Mouse (Mus musculus): Measurements from ENCODE around the gene Atg3.

Gene Atg3

DNA sequence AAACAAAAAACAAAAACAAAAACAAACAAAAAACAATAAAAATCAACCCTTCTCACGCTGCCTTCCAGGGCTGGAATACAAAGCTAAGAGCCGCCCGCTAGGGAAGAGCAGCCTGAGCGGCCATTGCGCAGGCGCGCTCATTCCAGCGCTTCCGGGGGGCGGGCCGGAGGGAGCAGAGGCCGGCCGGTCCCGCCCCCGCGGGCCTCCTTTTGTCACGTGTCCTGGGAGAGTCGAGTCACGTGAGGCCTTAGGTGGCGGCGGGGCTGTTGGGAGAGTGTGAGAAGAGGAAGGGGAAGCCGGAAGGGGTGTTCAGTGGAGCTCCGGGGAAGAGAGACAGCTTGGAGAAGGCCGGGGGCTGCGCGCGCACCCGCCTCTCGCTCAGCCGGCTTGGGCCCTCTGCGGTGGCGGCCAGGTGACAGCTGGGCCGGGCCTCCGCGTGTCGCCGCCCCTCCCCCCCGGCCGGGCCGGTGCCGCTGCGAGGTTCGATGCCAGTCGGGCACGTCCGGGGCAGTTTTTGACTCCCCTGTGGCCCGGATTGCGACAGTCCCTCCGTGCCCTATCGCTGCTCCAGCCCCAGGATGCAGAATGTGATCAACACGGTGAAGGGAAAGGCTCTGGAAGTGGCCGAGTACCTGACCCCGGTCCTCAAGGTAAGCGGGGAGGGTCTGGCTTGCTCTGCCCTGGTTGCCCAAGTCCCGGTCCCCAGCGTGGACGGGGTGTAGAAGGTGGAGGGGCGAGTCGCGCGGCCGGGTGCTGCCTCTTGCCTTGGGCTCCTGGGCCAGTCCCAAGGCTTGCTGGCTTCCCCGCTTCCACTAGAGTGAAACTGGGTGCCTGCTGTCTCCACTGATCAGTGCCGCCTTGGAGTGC is at the start of gene Atg3, which contains the start of gene Slc35a5:
TSS of gene Atg3 (plus strand) at position 264 of the 867 bp plus-strand sequence.
TSS of gene Slc35a5 (minus strand) at position 185 of the 867 bp plus-strand sequence.
- in situ Hi-C loops (cut with MseI, MboI) = no loop called here

DNA sequence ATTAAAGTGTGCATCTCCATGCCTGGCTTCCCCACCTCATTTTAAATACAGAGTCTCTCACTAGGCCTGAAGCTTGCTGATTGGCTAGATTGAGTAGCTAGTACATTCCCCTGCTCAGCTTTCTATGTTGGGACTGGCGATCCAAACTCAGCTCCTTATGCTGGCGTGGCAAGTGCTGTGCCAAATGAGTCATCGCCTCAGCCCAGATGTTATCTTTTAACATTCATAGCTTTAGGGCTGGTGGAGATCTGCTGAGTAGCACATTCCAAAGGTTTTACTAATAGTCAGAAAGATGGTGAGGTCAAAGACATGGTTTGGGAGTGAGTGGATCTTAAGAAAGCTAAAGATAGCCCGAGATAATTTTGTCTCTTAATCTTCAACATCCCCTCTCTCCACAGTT is 48.1 kb upstream of the Atg3 start:
- in situ Hi-C loops (cut with MseI, MboI) = no loop called here

GRCm38 (mm10) chr16:45117200-45117599 is 41.4 kb upstream of the Atg3 start:
- in situ Hi-C loops (cut with MseI, MboI) = no loop called here

DNA sequence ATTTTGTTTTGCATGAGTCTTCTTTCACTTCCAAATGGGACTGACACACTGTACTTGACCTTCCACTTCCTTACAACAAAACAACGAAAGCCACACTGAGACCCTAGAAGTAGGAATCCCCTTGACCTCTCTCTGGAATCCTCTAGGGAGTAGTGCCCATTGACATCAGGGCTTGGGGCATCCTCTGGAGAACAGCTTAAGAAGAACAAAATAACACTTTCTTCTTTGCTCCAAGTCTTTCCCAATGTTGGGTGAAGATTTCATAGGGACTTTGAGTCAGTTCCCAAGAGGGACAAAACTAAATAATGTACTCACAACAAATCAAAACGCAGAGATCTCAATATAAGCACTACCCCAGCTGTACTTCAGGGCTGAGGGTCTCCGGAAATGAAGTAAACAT is 39.8 kb upstream of the Atg3 start:
- in situ Hi-C loops (cut with MseI, MboI) = no loop called here

GRCm38 (mm10) chr16:45120844-45121425 is 37.6 kb upstream of the Atg3 start:
- in situ Hi-C loops (cut with MseI, MboI) = no loop called here

DNA sequence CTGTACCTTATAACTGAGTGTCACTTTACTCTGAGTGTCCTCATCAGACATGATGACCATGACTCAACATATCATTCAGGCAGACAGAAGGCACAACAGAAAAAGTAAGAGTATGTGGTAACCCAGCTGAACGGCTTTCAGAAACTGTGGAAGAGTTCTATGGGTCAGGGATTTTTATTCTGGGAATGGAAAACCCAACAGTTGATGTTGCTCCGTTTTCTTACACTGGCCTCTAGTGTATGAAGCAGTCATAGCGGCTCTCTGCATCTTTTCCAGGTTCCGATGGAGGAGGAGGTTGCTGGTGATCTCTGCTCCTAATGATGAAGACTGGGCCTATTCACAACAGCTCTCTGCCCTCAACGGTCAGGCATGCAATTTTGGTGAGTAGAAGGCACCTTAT is 36.0 kb upstream of the Atg3 start:
- in situ Hi-C loops (cut with MseI, MboI) = no loop called here

- in situ Hi-C loops (cut with MseI, MboI) = no loop called here
These were observed 34.1 kb upstream of the Atg3 start for GRCm38 (mm10) chr16:45124230-45125203.

GRCm38 (mm10) chr16:45127936-45128710 is 30.5 kb upstream of the Atg3 start:
- in situ Hi-C loops (cut with MseI, MboI) = no loop called here

DNA sequence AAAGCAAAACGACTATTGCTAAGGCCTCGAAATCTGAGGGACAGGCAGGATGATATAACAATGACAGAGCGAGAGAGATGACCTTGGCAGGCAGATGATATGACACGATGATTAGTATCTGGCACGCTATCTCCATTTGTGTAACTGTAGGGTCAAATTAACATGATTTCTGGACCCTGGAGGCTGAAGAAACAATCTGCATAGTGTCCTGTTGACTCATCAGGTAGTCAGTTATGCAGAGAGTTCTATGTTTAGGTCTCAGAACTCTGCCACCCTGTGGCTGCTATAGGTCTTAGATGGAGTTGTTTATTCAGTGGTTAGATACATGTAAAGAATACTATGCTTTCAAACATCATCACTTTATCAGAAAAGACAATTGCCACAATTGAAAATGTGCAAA is 16.9 kb upstream of the Atg3 start:
- in situ Hi-C loops (cut with MseI, MboI) = no loop called here

GRCm38 (mm10) chr16:45142565-45142964 is 16.0 kb upstream of the Atg3 start:
- in situ Hi-C loops (cut with MseI, MboI) = no loop called here

DNA sequence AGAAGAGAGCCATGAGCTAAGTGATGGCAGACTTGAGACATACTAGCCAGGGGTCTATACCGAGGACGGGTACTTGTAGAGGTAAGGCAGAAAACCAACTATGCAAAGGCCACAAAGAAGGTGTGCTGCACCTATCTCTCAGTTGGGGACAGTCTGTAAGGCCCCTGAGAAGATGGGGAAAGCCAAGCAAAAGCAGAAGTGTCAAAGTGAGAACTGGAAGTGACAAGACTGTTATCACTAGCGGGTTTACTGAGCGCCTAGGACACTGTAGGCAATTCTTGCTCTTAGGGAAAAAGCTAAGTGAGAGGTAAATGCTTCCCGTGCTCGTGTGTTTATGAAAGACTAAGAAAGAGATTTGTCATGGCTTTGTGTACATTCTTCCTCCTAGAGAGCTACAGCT is 13.5 kb upstream of the Atg3 start:
- in situ Hi-C loops (cut with MseI, MboI) = no loop called here

DNA sequence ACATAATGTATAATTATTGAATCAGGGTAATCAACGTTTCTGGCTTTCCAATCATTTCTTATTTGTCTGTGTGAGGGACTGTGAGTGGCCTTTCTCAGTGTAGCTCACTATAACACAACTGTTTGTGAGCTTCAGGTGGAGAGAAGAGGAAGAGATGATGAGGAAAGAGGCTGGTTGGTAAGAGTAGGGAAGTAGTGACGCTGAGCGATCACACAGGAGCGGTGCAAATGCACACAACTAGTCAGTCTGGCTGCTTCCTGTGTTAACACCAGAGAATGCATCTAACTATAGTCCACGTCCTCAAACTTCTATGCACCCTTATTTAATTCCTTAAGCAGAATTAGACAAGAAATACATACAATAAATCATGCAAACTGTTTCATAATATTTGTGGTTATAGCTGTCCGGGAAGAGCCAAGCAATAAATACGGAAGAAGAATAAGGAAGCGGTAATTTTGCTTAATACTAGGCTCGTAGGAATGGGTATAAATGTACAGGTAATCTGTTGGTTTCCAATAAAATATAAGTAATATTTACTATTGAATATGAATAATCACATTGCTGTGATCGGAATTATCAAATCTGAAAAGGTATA is 10.0 kb upstream of the Atg3 start:
- in situ Hi-C loops (cut with MseI, MboI) = no loop called here

- in situ Hi-C loops (cut with MseI, MboI) = no loop called here
These were observed 3.8 kb upstream of the Atg3 start for GRCm38 (mm10) chr16:45154741-45155250.

- in situ Hi-C loops (cut with MseI, MboI) = no loop called here
These were observed 456 bp upstream of the Atg3 start for GRCm38 (mm10) chr16:45158136-45158521.

GRCm38 (mm10) chr16:45159389-45159716 is 768 bp downstream of the Atg3 start:
- in situ Hi-C loops (cut with MseI, MboI) = no loop called here

GRCm38 (mm10) chr16:45178552-45178951 is 20.0 kb downstream of the Atg3 start:
- in situ Hi-C loops (cut with MseI, MboI) = no loop called here

DNA sequence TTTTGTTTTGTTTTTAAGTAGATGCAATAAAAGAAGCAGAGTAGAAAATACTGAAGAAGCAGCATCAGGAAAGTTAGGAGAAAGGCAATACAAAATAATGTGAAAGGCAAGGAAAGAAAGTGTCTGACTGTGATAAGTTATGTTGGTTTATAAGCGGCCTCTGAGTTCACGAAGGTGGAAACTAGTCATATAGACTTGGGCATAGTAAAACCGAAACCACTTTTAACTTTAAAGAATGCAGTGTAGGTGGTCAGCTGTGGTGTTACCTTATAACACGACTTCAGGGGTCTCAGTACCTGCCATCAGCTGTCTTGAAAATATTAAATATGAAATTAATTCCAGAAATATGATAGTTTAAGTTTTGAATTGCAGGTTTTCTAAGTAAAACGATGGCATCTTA is 23.2 kb downstream of the Atg3 start:
- in situ Hi-C loops (cut with MseI, MboI) = no loop called here

GRCm38 (mm10) chr16:45192613-45193012 is 34.0 kb downstream of the Atg3 start:
- in situ Hi-C loops (cut with MseI, MboI) = no loop called here

GRCm38 (mm10) chr16:45196816-45197215 is 38.2 kb downstream of the Atg3 start:
- in situ Hi-C loops (cut with MseI, MboI) = no loop called here

DNA sequence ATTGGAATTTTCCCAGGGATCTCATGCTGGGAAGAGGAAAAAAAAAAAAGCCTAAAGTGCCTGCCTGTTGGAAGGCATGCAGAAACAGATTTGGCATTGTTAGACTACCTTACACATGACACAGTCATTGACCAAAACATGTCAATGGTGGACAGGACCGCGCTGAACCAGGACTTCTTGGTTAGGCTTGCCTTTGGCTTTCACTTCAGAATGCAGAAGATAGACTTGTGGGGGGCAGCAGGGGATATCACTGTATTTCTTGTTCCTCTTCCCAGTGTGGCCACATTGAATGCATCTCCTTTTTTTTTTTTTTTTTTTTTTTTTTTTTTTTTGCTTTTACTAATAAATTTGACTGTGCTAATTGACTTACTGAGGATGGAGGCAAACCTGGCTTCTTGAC is 42.8 kb downstream of the Atg3 start:
- in situ Hi-C loops (cut with MseI, MboI) = loop anchor here (10.0 kb wide), 1 partner anchor 213 kb away; no protein-coding TSS in a partner anchor

GRCm38 (mm10) chr16:45204438-45204837 is 45.9 kb downstream of the Atg3 start:
- in situ Hi-C loops (cut with MseI, MboI) = loop anchor here (10.0 kb wide), 1 partner anchor 210 kb away; no protein-coding TSS in a partner anchor
